Mouse (Mus musculus): ENCODE results near the gene Bcl2l10. TPM values are rescaled to one million over a fixed set of nuclear protein-coding genes. Genes with fewer than 3 reads are reported as not detected.

The Bcl2l10 gene
- polyA plus RNA-seq, 1 experiment from 2014 or later = not detected

GRCm38 (mm10) chr9:75375606-75376005, 28.0 kb downstream of the Bcl2l10 start:
- no peaks in the 10 kb centered on the region for H3K27me3 ChIP-seq (ENCODE audit: control insufficient read depth, insufficient read depth, low read length)
- no peaks in the 10 kb centered on the region for H3K4me1 ChIP-seq (replicated peaks; ENCODE audit: control insufficient read depth, insufficient read depth, low read length)
- H3K27ac ChIP-seq (ENCODE audit: low read depth, low read length) = no peak overlapping the region
- no peak overlapping the region for H3K9ac ChIP-seq (ENCODE audit: low read length)
- 96% methylated on average over 9 of the region's 9 CpGs for WGBS
- H3K4me3 ChIP-seq (ENCODE audit: low read depth, low read length) = no peak overlapping the region
- ATAC-seq (replicated peaks; ENCODE audit: low FRiP score) = no peak
- DNase-seq (ENCODE audit: low spot score) = no peak
- no peaks in the 10 kb centered on the region for H3K36me3 ChIP-seq (ENCODE audit: control insufficient read depth, insufficient read depth, low read length)
- H3K9me3 ChIP-seq (ENCODE audit: control insufficient read depth, low read length) = no peaks in the 10 kb centered on the region; the same call in 1 of the 2 replicates
- no peak overlapping the region for H3K4me2 ChIP-seq (ENCODE audit: low read depth, low read length, severe bottlenecking)

- H3K27ac ChIP-seq (ENCODE audit: low read depth, low read length) = no peak overlapping the region
- H3K4me1 ChIP-seq (replicated peaks; ENCODE audit: control insufficient read depth, insufficient read depth, low read length) = no peaks in the 10 kb centered on the region
- no peak overlapping the region for H3K4me2 ChIP-seq (ENCODE audit: low read depth, low read length, severe bottlenecking)
- H3K9me3 ChIP-seq (ENCODE audit: control insufficient read depth, low read length) = no peaks in the 10 kb centered on the region
- DNase-seq (ENCODE audit: low spot score) = no peak
- no peak overlapping the region for H3K4me3 ChIP-seq (ENCODE audit: low read depth, low read length)
- H3K36me3 ChIP-seq (ENCODE audit: control insufficient read depth, insufficient read depth, low read length) = no peaks in the 10 kb centered on the region
- H3K27me3 ChIP-seq (ENCODE audit: control insufficient read depth, insufficient read depth, low read length) = no peaks in the 10 kb centered on the region
- H3K9ac ChIP-seq (ENCODE audit: low read length) = no peak overlapping the region
- ATAC-seq (replicated peaks; ENCODE audit: low FRiP score) = no peak
- WGBS = 65% methylated on average over 1 of the region's 1 CpGs
Measured at GRCm38 (mm10) chr9:75376428-75376827, 28.9 kb downstream of the Bcl2l10 start.

GRCm38 (mm10) chr9:75378774-75379173, 31.2 kb downstream of the Bcl2l10 start:
- H3K4me3 ChIP-seq (ENCODE audit: low read depth, low read length) = no peak overlapping the region
- no peaks in the 10 kb centered on the region for H3K36me3 ChIP-seq (ENCODE audit: control insufficient read depth, insufficient read depth, low read length)
- no peaks in the 10 kb centered on the region for H3K9me3 ChIP-seq (ENCODE audit: control insufficient read depth, low read length)
- H3K4me1 ChIP-seq (replicated peaks; ENCODE audit: control insufficient read depth, insufficient read depth, low read length) = no peaks in the 10 kb centered on the region
- no peak overlapping the region for H3K27ac ChIP-seq (ENCODE audit: low read depth, low read length)
- 85% methylated on average over 2 of the region's 2 CpGs for WGBS
- no peaks in the 10 kb centered on the region for H3K27me3 ChIP-seq (ENCODE audit: control insufficient read depth, insufficient read depth, low read length)
- DNase-seq (ENCODE audit: low spot score) (no peak), ATAC-seq (replicated peaks; ENCODE audit: low FRiP score) (no peak)
- H3K9ac ChIP-seq (ENCODE audit: low read length) = no peak overlapping the region
- H3K4me2 ChIP-seq (ENCODE audit: low read depth, low read length, severe bottlenecking) = no peak overlapping the region

- DNase-seq (ENCODE audit: low spot score) (no peak), ATAC-seq (replicated peaks; ENCODE audit: low FRiP score) (no peak)
- Histone ChIP-seq H3K27me3 (ENCODE audit: control insufficient read depth, insufficient read depth, low read length) (no peaks in the 10 kb centered on the region), H3K9ac (ENCODE audit: low read length) (no peak overlapping the region), H3K4me3 (ENCODE audit: low read depth, low read length) (no peak overlapping the region), H3K4me2 (ENCODE audit: low read depth, low read length, severe bottlenecking) (no peak overlapping the region), H3K4me1 (replicated peaks; ENCODE audit: control insufficient read depth, insufficient read depth, low read length) (no peaks in the 10 kb centered on the region), H3K27ac (ENCODE audit: low read depth, low read length) (no peak overlapping the region), H3K9me3 (ENCODE audit: control insufficient read depth, low read length) (no peaks in the 10 kb centered on the region), H3K36me3 (ENCODE audit: control insufficient read depth, insufficient read depth, low read length) (peaks cover 3% of the 10 kb centered on the region)
- 92% methylated on average over 14 of the region's 14 CpGs for WGBS
Measured at GRCm38 (mm10) chr9:75382825-75383224, 35.3 kb downstream of the Bcl2l10 start.

- no peaks in the 10 kb centered on the region for H3K27me3 ChIP-seq (ENCODE audit: control insufficient read depth, insufficient read depth, low read length)
- DNase-seq (ENCODE audit: low spot score) (no peak), ATAC-seq (replicated peaks; ENCODE audit: low FRiP score) (no peak)
- H3K9me3 ChIP-seq (ENCODE audit: control insufficient read depth, low read length) = no peaks in the 10 kb centered on the region
- no peak overlapping the region for H3K4me2 ChIP-seq (ENCODE audit: low read depth, low read length, severe bottlenecking)
- no peak overlapping the region for H3K4me3 ChIP-seq (ENCODE audit: low read depth, low read length)
- no peak overlapping the region for H3K9ac ChIP-seq (ENCODE audit: low read length)
- H3K4me1 ChIP-seq (replicated peaks; ENCODE audit: control insufficient read depth, insufficient read depth, low read length) = no peaks in the 10 kb centered on the region
- peaks cover 3% of the 10 kb centered on the region for H3K36me3 ChIP-seq (ENCODE audit: control insufficient read depth, insufficient read depth, low read length)
- 84% methylated on average over 9 of the region's 9 CpGs for WGBS
- no peak overlapping the region for H3K27ac ChIP-seq (ENCODE audit: low read depth, low read length)
Measured at GRCm38 (mm10) chr9:75383785-75384184, 36.2 kb downstream of the Bcl2l10 start.

GRCm38 (mm10) chr9:75384337-75384962, 36.9 kb downstream of the Bcl2l10 start:
- 87% methylated on average over 3 of the region's 3 CpGs for WGBS
- Histone ChIP-seq H3K9ac (ENCODE audit: low read length) (no peak overlapping the region), H3K4me3 (ENCODE audit: low read depth, low read length) (no peak overlapping the region), H3K27me3 (ENCODE audit: control insufficient read depth, insufficient read depth, low read length) (no peaks in the 10 kb centered on the region), H3K9me3 (ENCODE audit: control insufficient read depth, low read length) (no peaks in the 10 kb centered on the region), H3K4me1 (replicated peaks; ENCODE audit: control insufficient read depth, insufficient read depth, low read length) (no peaks in the 10 kb centered on the region), H3K27ac (ENCODE audit: low read depth, low read length) (no peak overlapping the region), H3K36me3 (ENCODE audit: control insufficient read depth, insufficient read depth, low read length) (peaks cover 5% of the 10 kb centered on the region), H3K4me2 (ENCODE audit: low read depth, low read length, severe bottlenecking) (no peak overlapping the region)
- DNase-seq (ENCODE audit: low spot score) (no peak), ATAC-seq (replicated peaks; ENCODE audit: low FRiP score) (0 out of 2 replicates have a peak, but pooled peaks have one; percentile 21)

GRCm38 (mm10) chr9:75385218-75385974, 37.8 kb downstream of the Bcl2l10 start:
- peaks cover 6% of the 10 kb centered on the region for H3K36me3 ChIP-seq (ENCODE audit: control insufficient read depth, insufficient read depth, low read length)
- H3K4me3 ChIP-seq (ENCODE audit: low read depth, low read length) = no peak overlapping the region
- no peak overlapping the region for H3K27ac ChIP-seq (ENCODE audit: low read depth, low read length)
- H3K4me1 ChIP-seq (replicated peaks; ENCODE audit: control insufficient read depth, insufficient read depth, low read length) = no peaks in the 10 kb centered on the region
- H3K9ac ChIP-seq (ENCODE audit: low read length) = no peak overlapping the region
- H3K4me2 ChIP-seq (ENCODE audit: low read depth, low read length, severe bottlenecking) = no peak overlapping the region
- ATAC-seq (replicated peaks; ENCODE audit: low FRiP score) (no peak), DNase-seq (ENCODE audit: low spot score) (no peak)
- 83% methylated on average over 9 of the region's 9 CpGs for WGBS
- H3K27me3 ChIP-seq (ENCODE audit: control insufficient read depth, insufficient read depth, low read length) = no peaks in the 10 kb centered on the region
- no peaks in the 10 kb centered on the region for H3K9me3 ChIP-seq (ENCODE audit: control insufficient read depth, low read length)

GRCm38 (mm10) chr9:75393251-75393650, 45.7 kb downstream of the Bcl2l10 start:
- no peak overlapping the region for H3K4me2 ChIP-seq (ENCODE audit: low read depth, low read length, severe bottlenecking)
- no peak overlapping the region for H3K4me3 ChIP-seq (ENCODE audit: low read depth, low read length)
- H3K4me1 ChIP-seq (replicated peaks; ENCODE audit: control insufficient read depth, insufficient read depth, low read length) = no peaks in the 10 kb centered on the region
- H3K36me3 ChIP-seq (ENCODE audit: control insufficient read depth, insufficient read depth, low read length) = peaks cover 14% of the 10 kb centered on the region
- H3K27ac ChIP-seq (ENCODE audit: low read depth, low read length) = no peak overlapping the region
- no peaks in the 10 kb centered on the region for H3K9me3 ChIP-seq (ENCODE audit: control insufficient read depth, low read length)
- 86% methylated on average over 12 of the region's 12 CpGs for WGBS
- no peak for DNase-seq (ENCODE audit: low spot score)
- no peak overlapping the region for H3K9ac ChIP-seq (ENCODE audit: low read length)
- no peaks in the 10 kb centered on the region for H3K27me3 ChIP-seq (ENCODE audit: control insufficient read depth, insufficient read depth, low read length)
- no peak for ATAC-seq (replicated peaks; ENCODE audit: low FRiP score)

- no peaks in the 10 kb centered on the region for H3K27me3 ChIP-seq (ENCODE audit: control insufficient read depth, insufficient read depth, low read length)
- DNase-seq (ENCODE audit: low spot score) (no peak), ATAC-seq (replicated peaks; ENCODE audit: low FRiP score) (no peak)
- H3K4me2 ChIP-seq (ENCODE audit: low read depth, low read length, severe bottlenecking) = no peak overlapping the region
- H3K9me3 ChIP-seq (ENCODE audit: control insufficient read depth, low read length) = no peaks in the 10 kb centered on the region
- peaks cover 2% of the 10 kb centered on the region; the same call in 1 of the 2 replicates for H3K4me1 ChIP-seq (replicated peaks; ENCODE audit: control insufficient read depth, insufficient read depth, low read length)
- 94% methylated on average over 6 of the region's 6 CpGs for WGBS
- H3K4me3 ChIP-seq (ENCODE audit: low read depth, low read length) = no peak overlapping the region
- no peak overlapping the region for H3K27ac ChIP-seq (ENCODE audit: low read depth, low read length)
- peaks cover 12% of the 10 kb centered on the region for H3K36me3 ChIP-seq (ENCODE audit: control insufficient read depth, insufficient read depth, low read length)
- no peak overlapping the region for H3K9ac ChIP-seq (ENCODE audit: low read length)
Measured at GRCm38 (mm10) chr9:75395971-75396370, 48.4 kb downstream of the Bcl2l10 start.
